Mouse (Mus musculus) hindbrain, embryonic 12.5 days (tissue): ENCODE data around the gene Wwtr1. TPM values are rescaled to one million over a fixed set of nuclear protein-coding genes. Genes with fewer than 3 reads are reported as not detected.

Experiments used
- ATAC-seq: fragments of 200-750 bp; cut with Nextera tagmentation; 2 replicates; pipeline ENCODE4 v1.8.0; 2017; ENCODE audit warnings: moderate TSS enrichment; ENCODE audit not compliant: low FRiP score
- H3K27ac ChIP-seq: fragments of 300-500 bp; sonication (generic); 2 replicates; pipeline ENCODE4 v1.5.1; 2016; ENCODE audit warnings: mild to moderate bottlenecking
- H3K27me3 ChIP-seq: fragments of 300-500 bp; sonication (generic); 2 replicates; pipeline ENCODE4 v1.6.1; 2016; ENCODE audit warnings: mild to moderate bottlenecking
- H3K36me3 ChIP-seq: fragments of 300-500 bp; sonication (generic); 2 replicates; pipeline ENCODE4 v1.6.1; 2016; ENCODE audit warnings: mild to moderate bottlenecking
- H3K4me1 ChIP-seq: fragments of 300-500 bp; sonication (generic); 2 replicates; pipeline ENCODE4 v1.6.1; 2016
- H3K4me2 ChIP-seq: fragments of 300-500 bp; sonication (generic); replicated peaks from 2 replicates; pipeline ENCODE4 v1.6.1; 2016; ENCODE audit warnings: mild to moderate bottlenecking
- H3K4me3 ChIP-seq: fragments of 300-500 bp; sonication (generic); 2 replicates; pipeline ENCODE4 v1.5.1; 2016; ENCODE audit warnings: mild to moderate bottlenecking
- H3K9ac ChIP-seq: fragments of 300-500 bp; sonication (generic); 2 replicates; pipeline ENCODE4 v1.6.1; 2016; ENCODE audit warnings: mild to moderate bottlenecking, moderate library complexity
- H3K9me3 ChIP-seq: fragments of 300-500 bp; sonication (generic); replicated peaks from 2 replicates; pipeline ENCODE4 v1.6.1; 2016; ENCODE audit warnings: mild to moderate bottlenecking
- whole genome bisulfite sequencing: fragments of 180-500 bp; shearing (Covaris S2); methylation state at CpG from one replicate; pipeline ENCODE4 v1.1.7; 2016; 5-methylcytosine and 5-hydroxymethylcytosine counted together
- microRNA-seq: library from miRNA; unstranded; fragments of <30 nt; microRNA quantifications from one replicate; pipeline ENCODE4, GENCODE M21; 2017
- polyA plus RNA-seq: library from polyadenylated mRNA; unstranded; fragments of >200 nt; fragmentation: Nextera tagmentation; extraction: Ambion mirVana; gene quantifications from 2 replicates; pipeline ENCODE4 v1.2.1, GENCODE M21; 2016

Wwtr1 gene
- polyA plus RNA-seq, 1 experiment from 2014 or later, result 14.2 TPM

- H3K27ac ChIP-seq, result no peak overlapping the region
- no peaks in the 10 kb centered on the region for H3K27me3 ChIP-seq
- WGBS, result 93% methylated on average over 11 of the region's 11 CpGs
- no peak for ATAC-seq
- no peak overlapping the region for H3K4me2 ChIP-seq
- H3K36me3 ChIP-seq, result no peaks in the 10 kb centered on the region
- H3K9me3 ChIP-seq, result no peaks in the 10 kb centered on the region
- H3K9ac ChIP-seq, result no peak overlapping the region
- H3K4me1 ChIP-seq, result no peaks in the 10 kb centered on the region
- H3K4me3 ChIP-seq, result no peak overlapping the region
Observed at GRCm38 (mm10) chr3:57426351-57426750, 149.4 kb downstream of the Wwtr1 start.

GRCm38 (mm10) chr3:57425089-57425730 lies 150.5 kb downstream of the Wwtr1 start, which contains the start of gene Tm4sf4:
Tm4sf4 (plus strand) TSS chr3:57425314.
- Histone ChIP-seq H3K9me3 (no peaks in the 10 kb centered on the region), H3K9ac (no peak within 1 kb of the TSS), H3K4me1 (no peaks in the 10 kb centered on the region), H3K36me3 (no peaks in the 10 kb centered on the region), H3K27me3 (no peaks in the 10 kb centered on the region), H3K4me2 (no peak within 1 kb of the TSS), H3K4me3 (no peak within 1 kb of the TSS), H3K27ac (no peak within 1 kb of the TSS)
- WGBS, result 56% methylated on average over 10 of the region's 10 CpGs
- ATAC-seq, result no peak

- no peaks in the 10 kb centered on the region for H3K9me3 ChIP-seq
- H3K4me1 ChIP-seq, result no peaks in the 10 kb centered on the region
- H3K27ac ChIP-seq, result no peak overlapping the region
- no peak overlapping the region for H3K9ac ChIP-seq
- H3K4me2 ChIP-seq, result no peak overlapping the region
- WGBS, result 85% methylated on average over 1 of the region's 1 CpGs
- H3K27me3 ChIP-seq, result no peaks in the 10 kb centered on the region
- no peak overlapping the region for H3K4me3 ChIP-seq
- no peak for ATAC-seq
- H3K36me3 ChIP-seq, result no peaks in the 10 kb centered on the region
Observed at GRCm38 (mm10) chr3:57420660-57421059, 155.1 kb downstream of the Wwtr1 start.

DNA sequence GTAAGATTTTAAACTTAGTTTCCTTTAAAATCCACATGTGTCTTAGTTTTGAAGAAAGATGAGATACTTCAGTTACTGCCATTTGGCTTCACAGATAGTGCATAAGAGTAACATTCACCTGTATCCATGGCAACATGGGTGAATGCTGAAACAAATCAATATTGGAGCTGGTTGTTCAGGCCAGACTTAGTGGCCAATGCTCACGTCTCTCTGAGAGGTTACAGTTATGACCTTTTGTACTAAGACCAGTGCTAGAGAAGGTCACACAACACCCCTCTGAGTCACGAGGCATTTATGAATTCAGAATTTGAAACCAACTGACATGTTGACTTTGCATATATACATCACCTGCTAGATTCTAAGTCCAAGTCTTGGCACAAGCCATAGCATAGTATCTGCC lies 155.5 kb downstream of the Wwtr1 start:
- ATAC-seq, result no peak
- no peak overlapping the region for H3K9ac ChIP-seq
- no peak overlapping the region for H3K4me3 ChIP-seq
- 63% methylated on average over 2 of the region's 2 CpGs for WGBS
- no peaks in the 10 kb centered on the region for H3K27me3 ChIP-seq
- H3K9me3 ChIP-seq, result no peaks in the 10 kb centered on the region
- H3K4me2 ChIP-seq, result no peak overlapping the region
- H3K27ac ChIP-seq, result no peak overlapping the region
- no peaks in the 10 kb centered on the region for H3K36me3 ChIP-seq
- H3K4me1 ChIP-seq, result no peaks in the 10 kb centered on the region

DNA sequence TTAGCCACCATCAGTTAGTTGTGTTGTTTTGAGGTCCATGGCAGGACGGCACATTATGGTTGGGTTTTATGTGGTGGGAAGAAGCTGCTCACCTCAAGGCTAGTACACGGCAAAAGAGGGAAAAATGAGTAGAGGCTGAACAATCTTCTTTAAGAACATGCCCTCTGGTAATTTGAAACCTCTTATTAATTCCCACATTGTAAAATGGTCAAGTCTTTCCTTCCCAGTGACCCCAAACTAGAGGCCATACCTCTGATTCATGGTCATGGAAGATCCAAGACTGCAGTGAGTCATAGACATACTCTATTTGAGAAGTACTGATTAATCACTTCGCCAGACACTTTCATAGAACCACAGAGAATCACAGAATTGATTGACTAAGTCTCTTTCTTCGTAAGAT lies 164.2 kb downstream of the Wwtr1 start:
- 93% methylated on average over 4 of the region's 4 CpGs for WGBS
- H3K27me3 ChIP-seq, result no peaks in the 10 kb centered on the region
- no peak overlapping the region for H3K9ac ChIP-seq
- no peak overlapping the region for H3K4me2 ChIP-seq
- H3K4me3 ChIP-seq, result no peak overlapping the region
- H3K4me1 ChIP-seq, result no peaks in the 10 kb centered on the region
- H3K9me3 ChIP-seq, result no peaks in the 10 kb centered on the region
- no peak overlapping the region for H3K27ac ChIP-seq
- ATAC-seq, result no peak
- H3K36me3 ChIP-seq, result no peaks in the 10 kb centered on the region

Small RNA genes lying within 50 kb of the gene (microRNA-seq; reads per million reads assigned to microRNA genes)
- gene Mir6377, result not detected

Other genes with a start within 250 kb of the Wwtr1 start
- 0.23 TPM in 1 of 2 replicates, not detected in the other for gene Tm4sf4, start 150.6 kb downstream of the Wwtr1 start, polyA plus RNA-seq
- 81.5 and 85.5 TPM in 2 replicates for gene Commd2, start 75.8 kb upstream of the Wwtr1 start, polyA plus RNA-seq
- gene Ankub1, start 116.9 kb upstream of the Wwtr1 start, polyA plus RNA-seq, result 0.13 and 0.18 TPM in 2 replicates
- gene Rnf13, start 160.2 kb upstream of the Wwtr1 start, polyA plus RNA-seq, result 64.7 and 68.8 TPM in 2 replicates